Mouse (Mus musculus) cerebellum, adult 11-12 months (tissue): Measurements from ENCODE around the gene Urgcp.

Experiments used
- DNase-seq: peaks from one replicate; pipeline ENCODE4 v3.0.0; 2022

The Urgcp gene

GRCm38 (mm10) chr11:5706874-5707529 lies 55.2 kb downstream of the Urgcp start:
- DNase-seq = no peak

GRCm38 (mm10) chr11:5705972-5706371 lies 56.2 kb downstream of the Urgcp start:
- no peak for DNase-seq

GRCm38 (mm10) chr11:5703341-5703740 lies 58.8 kb downstream of the Urgcp start:
- DNase-seq = no peak

GRCm38 (mm10) chr11:5702957-5703332 lies 59.2 kb downstream of the Urgcp start:
- DNase-seq = no peak

- DNase-seq = no peak
Measured at GRCm38 (mm10) chr11:5702271-5702956, 59.8 kb downstream of the Urgcp start.

- DNase-seq = no peak
Measured at GRCm38 (mm10) chr11:5701821-5702220, 60.4 kb downstream of the Urgcp start.

GRCm38 (mm10) chr11:5701300-5701699 lies 60.9 kb downstream of the Urgcp start:
- no peak for DNase-seq

GRCm38 (mm10) chr11:5700808-5701207 lies 61.4 kb downstream of the Urgcp start:
- no peak for DNase-seq

- no peak for DNase-seq
Measured at GRCm38 (mm10) chr11:5691775-5692174, 70.4 kb downstream of the Urgcp start.

GRCm38 (mm10) chr11:5684283-5684682 lies 77.9 kb downstream of the Urgcp start:
- no peak for DNase-seq

GRCm38 (mm10) chr11:5682541-5682940 lies 79.6 kb downstream of the Urgcp start:
- DNase-seq = no peak
